Mouse (Mus musculus) heart, embryonic 11.5 days (tissue): ENCODE results near the gene Pdk2. TPM values are rescaled to one million over a fixed set of nuclear protein-coding genes. Genes with fewer than 3 reads are reported as not detected.

Experiments used
- ATAC-seq: fragments of 200-750 bp; cut with Nextera tagmentation; replicated peaks from 2 replicates; pipeline ENCODE4 v1.8.0; 2017; ENCODE audit warnings: moderate library complexity; ENCODE audit not compliant: insufficient number of reproducible peaks, low FRiP score, low TSS enrichment
- H3K27ac ChIP-seq: fragments of 300-500 bp; sonication (generic); 2 replicates; pipeline ENCODE4 v1.5.1; 2014; ENCODE audit warnings: mild to moderate bottlenecking, low read depth, low read length
- H3K27me3 ChIP-seq: fragments of 300-500 bp; sonication (generic); 2 replicates; pipeline ENCODE4 v1.6.1; 2014; ENCODE audit warnings: mild to moderate bottlenecking, low read length, mixed read lengths; ENCODE audit not compliant: control insufficient read depth, insufficient read depth
- H3K36me3 ChIP-seq: fragments of 300-500 bp; sonication (generic); 2 replicates; pipeline ENCODE4 v1.6.1; 2014; ENCODE audit warnings: mild to moderate bottlenecking, low read length, moderate library complexity, mixed read lengths; ENCODE audit not compliant: control insufficient read depth, insufficient read depth
- H3K4me1 ChIP-seq: fragments of 300-500 bp; sonication (generic); 2 replicates; pipeline ENCODE4 v1.6.1; 2014; ENCODE audit warnings: low read length; ENCODE audit not compliant: control insufficient read depth, insufficient read depth
- H3K4me2 ChIP-seq: fragments of 300-500 bp; sonication (generic); 2 replicates; pipeline ENCODE4 v1.6.1; 2014; ENCODE audit warnings: mild to moderate bottlenecking, moderate library complexity
- H3K4me3 ChIP-seq: fragments of 300-500 bp; sonication (generic); 2 replicates; pipeline ENCODE4 v1.5.1; 2014; ENCODE audit warnings: low read depth, low read length
- H3K9ac ChIP-seq: fragments of 300-500 bp; sonication (generic); 2 replicates; pipeline ENCODE4 v1.6.1; 2014; ENCODE audit warnings: mild to moderate bottlenecking, low read depth, low read length, moderate library complexity
- H3K9me3 ChIP-seq: fragments of 300-500 bp; sonication (generic); replicated peaks from 2 replicates; pipeline ENCODE4 v1.6.1; 2016; ENCODE audit warnings: low read length; ENCODE audit not compliant: control insufficient read depth
- WGBS: fragments of 180-500 bp; shearing (Covaris S2); extraction: QIAGEN DNeasy Blood & Tissue Kit; methylation state at CpG from one replicate; pipeline ENCODE4 v1.1.7; 2014; ENCODE audit not compliant: insufficient replicate concordance; 5-methylcytosine and 5-hydroxymethylcytosine counted together
- polyA plus RNA-seq: library from polyadenylated mRNA; unstranded; fragments of >200 nt; fragmentation: Nextera tagmentation; extraction: Ambion mirVana; gene quantifications from 2 replicates; pipeline ENCODE4 v1.2.1, GENCODE M21; 2014

Pdk2 gene
- polyA plus RNA-seq, 1 experiment from 2014 or later: 45.6 TPM

GRCm38 (mm10) chr11:94986435-94986834 lies 54.7 kb downstream of the Pdk2 start:
- Histone ChIP-seq H3K9me3 (no peaks in the 10 kb centered on the region), H3K4me2 (no peak overlapping the region), H3K9ac (no peak overlapping the region), H3K27me3 (no peaks in the 10 kb centered on the region), H3K4me1 (peaks cover 12% of the 10 kb centered on the region), H3K36me3 (no peaks in the 10 kb centered on the region), H3K4me3 (no peak overlapping the region), H3K27ac (no peak overlapping the region)
- 65% methylated on average over 2 of the region's 2 CpGs for WGBS
- no peak for ATAC-seq

- Histone ChIP-seq H3K9ac (no peak overlapping the region), H3K9me3 (no peaks in the 10 kb centered on the region), H3K4me3 (no peak overlapping the region), H3K4me1 (peaks cover 12% of the 10 kb centered on the region), H3K27me3 (no peaks in the 10 kb centered on the region), H3K36me3 (no peaks in the 10 kb centered on the region), H3K4me2 (no peak overlapping the region), H3K27ac (no peak overlapping the region)
- 79% methylated on average over 5 of the region's 5 CpGs for WGBS
- no peak for ATAC-seq
Observed at GRCm38 (mm10) chr11:94985822-94986221, 55.3 kb downstream of the Pdk2 start.

GRCm38 (mm10) chr11:94985140-94985539 lies 56.0 kb downstream of the Pdk2 start:
- H3K36me3 ChIP-seq: no peaks in the 10 kb centered on the region
- WGBS: 45% methylated on average over 1 of the region's 1 CpGs
- no peak overlapping the region for H3K9ac ChIP-seq
- peaks cover 12% of the 10 kb centered on the region for H3K4me1 ChIP-seq
- H3K27ac ChIP-seq: no peak overlapping the region
- ATAC-seq: no peak
- H3K9me3 ChIP-seq: no peaks in the 10 kb centered on the region
- no peak overlapping the region for H3K4me3 ChIP-seq
- H3K27me3 ChIP-seq: no peaks in the 10 kb centered on the region
- no peak overlapping the region for H3K4me2 ChIP-seq

- Histone ChIP-seq H3K9ac (peak overlapping the region; percentile 28; the same call in 1 of the 2 replicates), H3K4me1 (peaks cover 21% of the 10 kb centered on the region), H3K4me2 (peak overlapping the region; percentile 58), H3K36me3 (no peaks in the 10 kb centered on the region), H3K27ac (no peak overlapping the region), H3K27me3 (no peaks in the 10 kb centered on the region), H3K9me3 (no peaks in the 10 kb centered on the region), H3K4me3 (0 out of 2 replicates have a peak overlapping the region, but pooled peaks have one; percentile 6)
- WGBS: 72% methylated on average over 11 of the region's 11 CpGs
- no peak for ATAC-seq
Observed at GRCm38 (mm10) chr11:94979462-94980179, 61.5 kb downstream of the Pdk2 start.

- Histone ChIP-seq H3K4me3 (0 out of 2 replicates have a peak overlapping the region, but pooled peaks have one; percentile 6), H3K9ac (peak overlapping the region; percentile 30; the same call in 1 of the 2 replicates)
- peak; percentile 89 for ATAC-seq
Observed at GRCm38 (mm10) chr11:94978947-94979346, 62.2 kb downstream of the Pdk2 start.

GRCm38 (mm10) chr11:94978178-94978915 lies 62.8 kb downstream of the Pdk2 start:
- Histone ChIP-seq H3K9ac (peak overlapping the region; percentile 30; the same call in 1 of the 2 replicates), H3K27me3 (no peaks in the 10 kb centered on the region), H3K36me3 (no peaks in the 10 kb centered on the region), H3K4me3 (no peak overlapping the region), H3K4me2 (peak overlapping the region; percentile 58), H3K4me1 (peaks cover 23% of the 10 kb centered on the region), H3K27ac (no peak overlapping the region), H3K9me3 (no peaks in the 10 kb centered on the region)
- 39% methylated on average over 9 of the region's 9 CpGs for WGBS
- no peak for ATAC-seq

More at GRCm38 (mm10) chr11:94978947-94979346, 62.2 kb downstream of the Pdk2 start:
- H3K4me2 ChIP-seq: peak overlapping the region; percentile 58
- H3K27me3 ChIP-seq: no peaks in the 10 kb centered on the region
- no peak overlapping the region for H3K27ac ChIP-seq
- under 1% methylated on average over 20 of the region's 20 CpGs for WGBS
- peaks cover 21% of the 10 kb centered on the region for H3K4me1 ChIP-seq
- no peaks in the 10 kb centered on the region for H3K36me3 ChIP-seq
- H3K9me3 ChIP-seq: no peaks in the 10 kb centered on the region

Other genes starting within 250 kb of the Pdk2 start
- gene Col1a1, start 105.1 kb downstream of the Pdk2 start, polyA plus RNA-seq: 129 and 157 TPM in 2 replicates
- 0.24 TPM in 1 of 2 replicates, not detected in the other for gene Hils1, start 73.8 kb downstream of the Pdk2 start, polyA plus RNA-seq
- gene Sgca, start 65.0 kb downstream of the Pdk2 start, polyA plus RNA-seq: 24.7 and 25.3 TPM in 2 replicates
- gene Ppp1r9b, start 50.3 kb downstream of the Pdk2 start, polyA plus RNA-seq: 11.4 and 16.3 TPM in 2 replicates
- gene Samd14, start 31.5 kb downstream of the Pdk2 start, polyA plus RNA-seq: 16.0 and 16.3 TPM in 2 replicates
- 8.5 and 9.7 TPM in 2 replicates for gene Itga3, start 35.4 kb upstream of the Pdk2 start, polyA plus RNA-seq
- gene Dlx3, start 78.8 kb upstream of the Pdk2 start, polyA plus RNA-seq: 0.30 and 0.40 TPM in 2 replicates
- gene Dlx4, start 104.9 kb upstream of the Pdk2 start, polyA plus RNA-seq: not detected in 2 replicates
- 0.13 TPM in 1 of 2 replicates, not detected in the other for gene Tac4, start 220.2 kb upstream of the Pdk2 start, polyA plus RNA-seq